Mouse (Mus musculus): ENCODE results near the gene Kif12.

The Kif12 gene

DNA sequence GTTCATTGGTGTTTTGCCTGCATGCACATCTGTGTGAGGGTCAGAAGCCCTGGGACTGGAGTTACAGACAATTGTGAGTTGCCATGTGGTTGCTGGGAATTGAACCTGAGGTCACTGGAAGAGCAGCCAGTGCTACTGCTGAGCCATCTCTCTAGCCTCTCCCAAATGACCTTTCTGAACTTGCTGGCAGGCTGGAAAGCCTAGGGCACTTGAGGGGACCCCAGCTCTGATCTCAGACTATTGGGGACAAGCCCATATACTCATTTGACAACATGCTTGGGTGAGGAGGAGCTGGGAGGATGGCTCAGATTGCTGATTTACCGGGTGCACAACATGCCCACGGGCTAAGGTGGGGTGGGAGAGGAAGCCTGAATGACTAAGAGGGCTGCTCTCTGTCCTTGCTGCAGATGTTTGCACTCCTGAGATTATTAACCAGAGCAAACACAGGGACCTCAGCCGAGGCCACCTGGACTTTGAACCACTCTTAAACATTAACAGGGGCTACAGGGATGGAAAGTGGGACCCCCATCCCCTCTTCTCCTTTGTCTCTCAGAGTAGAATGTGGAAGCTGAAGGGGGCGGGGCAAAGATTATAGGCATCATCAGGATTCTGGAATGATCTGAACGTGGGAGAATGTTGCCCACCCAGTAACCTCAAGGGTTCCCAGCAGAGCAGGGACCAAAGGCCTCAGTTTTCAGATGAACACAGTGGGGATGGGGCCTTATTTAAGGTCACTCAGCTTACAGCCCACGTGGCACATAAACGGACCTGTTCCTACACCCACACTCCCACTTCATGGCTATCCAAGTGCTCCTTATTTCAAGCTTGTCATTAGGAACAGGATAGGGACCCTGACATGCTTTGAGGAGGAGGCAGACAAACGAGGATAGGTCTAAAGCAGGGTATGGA lies 15.0 kb downstream of the Kif12 start:
- no peak for DNase-seq

DNA sequence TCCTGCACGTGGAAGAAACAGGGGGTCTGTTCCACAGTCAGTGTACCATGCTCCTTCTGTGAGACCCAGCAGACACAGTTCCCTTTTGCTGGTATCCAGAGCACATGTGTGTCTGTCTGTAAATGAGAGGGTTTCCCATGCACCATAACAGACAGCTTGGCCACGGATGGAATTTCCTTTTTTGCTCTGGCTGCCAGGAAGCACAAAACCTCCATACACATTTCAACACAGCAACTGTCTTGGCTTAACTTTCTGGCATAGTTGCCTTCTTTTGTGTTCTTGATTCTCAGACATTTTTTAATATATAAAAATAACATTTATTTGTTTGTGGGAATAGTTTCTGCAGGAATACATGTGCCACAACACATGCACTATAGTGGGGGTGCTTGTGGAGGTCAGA lies 16.3 kb downstream of the Kif12 start:
- no peak for DNase-seq

DNA sequence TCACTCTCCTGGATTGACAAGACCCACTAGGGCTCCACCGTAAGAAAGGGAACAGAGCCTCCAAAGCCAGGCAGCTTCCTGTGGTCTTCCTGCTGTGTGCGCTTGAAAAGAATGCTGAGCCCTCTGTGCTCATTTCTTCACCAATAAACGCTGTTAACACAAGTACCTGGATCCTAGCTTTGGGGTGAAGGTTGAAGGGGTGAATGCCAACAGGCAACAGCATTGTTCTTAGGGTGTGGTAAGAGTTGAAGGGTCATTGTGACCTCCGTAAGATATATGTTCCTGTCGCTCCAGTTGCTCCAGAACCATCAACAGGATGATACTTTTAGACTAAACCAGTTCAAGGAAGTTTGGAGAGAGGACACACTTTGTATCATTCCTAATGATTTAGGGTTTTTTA lies 17.2 kb downstream of the Kif12 start, which contains the start of gene Ambp:
TSS of gene Ambp (minus strand) at position 101 of the 400 bp plus-strand sequence.
- DNase-seq = no peak

DNA sequence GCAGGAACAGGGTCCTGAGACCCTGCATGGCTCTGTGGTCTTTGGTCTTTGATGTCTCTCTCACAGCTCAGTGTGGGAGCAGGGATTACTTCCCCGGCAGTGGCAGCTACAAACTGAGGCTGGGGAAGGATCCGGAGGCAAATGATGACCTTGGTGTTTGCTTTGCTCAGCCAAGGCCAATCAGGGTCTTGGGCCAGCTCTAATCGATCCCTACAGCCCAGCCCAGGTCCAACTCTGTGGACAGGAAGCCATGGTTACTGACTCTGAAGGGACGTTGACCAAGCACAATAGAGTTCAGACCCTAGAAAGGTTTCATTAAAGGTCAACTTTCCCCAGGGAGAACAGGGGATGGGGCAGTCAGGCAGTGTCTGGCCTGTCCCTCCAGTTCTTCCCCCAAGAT lies 17.9 kb downstream of the Kif12 start:
- no peak for DNase-seq

DNA sequence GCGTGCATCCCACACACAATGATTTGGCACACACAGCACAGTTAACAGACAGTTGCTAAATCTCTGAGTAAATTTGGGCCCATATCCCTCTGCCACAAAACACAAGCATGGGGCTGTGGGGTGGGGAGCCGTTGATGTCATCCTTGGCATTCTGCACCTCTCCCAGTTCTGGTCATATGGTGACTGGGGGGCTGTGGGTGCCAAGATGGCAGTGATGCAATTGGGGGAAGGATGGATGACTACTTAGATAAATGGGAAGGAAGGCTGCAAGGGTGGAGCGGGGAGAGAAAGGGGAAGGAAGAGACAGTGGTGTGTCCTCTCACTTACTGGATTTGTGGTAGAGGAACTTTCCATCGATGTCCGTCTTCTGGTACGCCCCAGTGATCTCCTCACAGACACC lies 20.8 kb downstream of the Kif12 start:
- DNase-seq = no peak

DNA sequence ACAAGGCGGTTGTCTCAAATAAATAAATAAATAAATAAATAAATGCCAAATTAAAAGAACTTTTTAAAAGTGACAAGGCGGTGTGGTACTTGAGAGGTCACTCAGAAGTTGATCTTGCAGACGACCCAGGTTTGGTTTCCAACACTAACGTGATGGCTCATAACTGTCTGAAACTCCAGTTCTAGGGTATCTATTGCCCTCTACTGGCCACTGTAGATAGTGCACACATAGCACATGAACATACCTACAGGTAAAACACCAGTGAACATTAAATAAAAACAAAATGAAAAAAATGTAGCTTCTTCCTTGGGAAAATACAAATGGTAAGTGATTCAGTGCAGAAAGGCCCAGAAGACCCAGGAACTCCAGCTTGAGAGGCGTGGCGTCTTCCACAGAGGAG lies 24.7 kb downstream of the Kif12 start:
- DNase-seq = no peak

DNA sequence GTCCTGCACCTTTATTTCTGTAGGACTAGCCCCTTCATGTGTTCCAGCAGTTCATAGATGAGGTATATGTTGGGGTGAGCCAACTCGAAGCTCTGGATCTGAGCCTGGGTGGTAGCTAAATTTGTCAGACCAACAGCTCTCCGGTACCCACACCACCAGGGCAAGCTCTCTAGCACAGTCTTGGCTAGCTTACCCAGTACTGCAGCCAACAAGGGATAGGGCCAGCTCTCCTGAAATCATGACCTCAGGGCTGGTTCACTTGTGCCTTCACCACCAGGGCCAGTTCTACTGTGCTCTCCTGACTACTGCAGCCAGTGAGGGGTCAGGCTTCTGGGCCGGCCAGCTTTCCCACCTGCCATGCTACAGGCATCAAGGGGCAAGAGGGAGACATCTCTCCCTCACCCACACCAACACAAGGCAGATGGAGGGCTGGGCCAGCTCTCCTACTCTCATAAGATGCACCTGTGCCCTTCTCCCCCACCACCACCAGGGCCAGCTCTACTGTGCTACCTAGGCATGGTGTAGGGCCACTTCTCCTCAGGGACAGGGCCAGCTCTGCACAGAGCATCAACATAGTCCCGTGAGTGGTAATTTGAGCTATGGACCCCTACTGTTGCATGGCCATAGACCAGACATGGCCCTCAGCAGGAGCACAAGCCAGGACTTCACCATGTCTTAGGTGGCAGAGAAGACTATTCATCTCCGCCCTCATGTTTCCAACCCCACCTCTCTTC lies 41.9 kb downstream of the Kif12 start:
- DNase-seq = peak; percentile 11

DNA sequence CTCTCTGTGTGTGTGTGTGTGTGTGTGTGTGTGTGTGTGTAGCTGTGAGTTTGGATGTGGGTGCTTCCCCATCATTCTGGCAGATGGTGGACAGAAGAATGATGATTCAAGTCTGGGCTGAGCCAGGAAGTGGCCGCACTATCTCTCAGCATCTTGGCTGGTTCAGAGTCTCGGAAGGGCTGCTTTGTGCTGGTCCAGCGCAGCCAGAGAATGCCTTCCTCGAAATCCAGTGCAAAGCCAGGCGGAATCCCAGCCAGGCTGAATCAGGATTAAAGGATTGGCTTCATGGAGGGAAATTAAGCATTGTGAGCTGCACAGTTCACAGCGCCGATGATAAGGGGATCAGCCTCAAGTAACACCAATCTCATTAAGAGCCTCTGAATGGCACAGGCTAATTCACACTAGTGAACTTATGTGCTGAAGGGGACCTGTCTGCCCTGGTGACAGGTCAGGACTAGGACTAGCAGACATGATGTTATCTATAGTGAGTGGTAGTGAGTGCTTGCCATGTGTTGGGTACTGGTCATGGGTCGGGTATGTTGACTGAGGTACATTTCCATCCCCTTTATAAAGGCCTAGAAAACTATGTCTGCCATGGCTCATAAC lies 47.0 kb downstream of the Kif12 start:
- DNase-seq = no peak

DNA sequence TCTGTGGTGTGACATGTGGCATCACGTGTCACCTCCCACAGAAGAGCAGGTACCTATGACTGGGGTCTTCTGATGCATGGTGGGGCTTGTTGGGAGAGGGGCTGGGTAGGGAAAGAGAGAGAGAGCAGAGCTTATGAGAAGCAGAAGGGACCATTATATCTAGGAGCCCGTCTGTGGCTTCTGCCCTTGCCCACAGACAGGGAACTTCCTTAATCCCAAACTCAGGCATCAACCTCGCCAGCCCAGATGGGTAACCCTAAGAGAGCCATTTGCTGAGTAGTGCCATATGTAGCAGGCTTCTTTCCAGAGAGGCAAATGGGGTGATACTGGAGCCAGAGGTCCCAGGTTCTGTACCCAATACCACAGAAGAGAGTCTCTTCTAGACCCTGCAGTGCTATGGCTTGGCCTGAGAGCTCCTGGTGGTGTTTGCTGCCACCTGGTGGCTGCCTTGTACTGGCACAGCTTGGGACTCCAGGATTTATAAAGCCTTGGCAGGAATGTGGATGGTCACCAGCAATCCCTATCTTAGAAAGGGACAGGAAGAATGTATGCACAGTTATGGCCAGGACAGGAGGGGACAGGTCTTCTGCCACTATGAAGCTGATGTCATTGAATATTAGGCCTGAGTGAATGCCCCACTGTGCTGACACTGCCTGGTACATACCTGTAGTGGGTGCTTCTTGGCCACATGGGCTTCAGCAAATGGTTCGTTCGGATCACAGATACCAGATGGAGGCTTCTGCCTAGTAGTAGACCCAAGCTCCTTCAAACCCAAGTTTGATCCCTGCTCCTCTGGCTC lies 53.1 kb downstream of the Kif12 start:
- peak; percentile 55 for DNase-seq

Data from cerebellum, adult 9-11 months (tissue).